Mouse (Mus musculus): ENCODE data around the gene Clec18a.
"Not testable (repeated sequence)": the region's sequence is repeated elsewhere in the genome, so short reads cannot be mapped to it uniquely, and the experiment has no call there.

The Clec18a gene

GRCm38 (mm10) chr8:111056158-111056663 is 36.0 kb downstream of the Clec18a start, which contains the start of gene Exosc6:
Gene Exosc6 (plus strand): TSS chr8:111056339.
- DNase-seq (ENCODE audit: low read depth) = peak; percentile 95

DNA sequence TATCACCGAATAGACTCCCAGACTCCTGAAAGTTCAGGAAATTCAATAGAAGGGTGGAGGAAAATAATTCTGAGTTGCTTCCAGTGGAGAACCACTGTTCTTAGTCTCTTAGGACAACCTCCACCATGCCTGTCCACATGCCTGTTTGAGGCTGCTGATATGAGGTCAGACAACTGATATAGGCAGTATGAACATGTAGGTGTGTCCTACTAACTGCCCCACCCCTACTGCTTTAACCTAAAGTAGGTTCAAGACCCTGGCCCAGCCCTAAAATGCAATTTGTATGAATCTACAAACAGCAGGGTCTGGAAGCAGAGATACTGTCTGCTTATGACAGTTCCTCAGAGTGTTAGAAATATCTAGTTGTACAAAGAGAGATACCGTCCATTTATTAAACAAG is 36.6 kb downstream of the Clec18a start:
- DNase-seq (ENCODE audit: low read depth) = no peak

- no peak for DNase-seq (ENCODE audit: low read depth)
Measured at GRCm38 (mm10) chr8:111055031-111055634, 37.1 kb downstream of the Clec18a start.

DNA sequence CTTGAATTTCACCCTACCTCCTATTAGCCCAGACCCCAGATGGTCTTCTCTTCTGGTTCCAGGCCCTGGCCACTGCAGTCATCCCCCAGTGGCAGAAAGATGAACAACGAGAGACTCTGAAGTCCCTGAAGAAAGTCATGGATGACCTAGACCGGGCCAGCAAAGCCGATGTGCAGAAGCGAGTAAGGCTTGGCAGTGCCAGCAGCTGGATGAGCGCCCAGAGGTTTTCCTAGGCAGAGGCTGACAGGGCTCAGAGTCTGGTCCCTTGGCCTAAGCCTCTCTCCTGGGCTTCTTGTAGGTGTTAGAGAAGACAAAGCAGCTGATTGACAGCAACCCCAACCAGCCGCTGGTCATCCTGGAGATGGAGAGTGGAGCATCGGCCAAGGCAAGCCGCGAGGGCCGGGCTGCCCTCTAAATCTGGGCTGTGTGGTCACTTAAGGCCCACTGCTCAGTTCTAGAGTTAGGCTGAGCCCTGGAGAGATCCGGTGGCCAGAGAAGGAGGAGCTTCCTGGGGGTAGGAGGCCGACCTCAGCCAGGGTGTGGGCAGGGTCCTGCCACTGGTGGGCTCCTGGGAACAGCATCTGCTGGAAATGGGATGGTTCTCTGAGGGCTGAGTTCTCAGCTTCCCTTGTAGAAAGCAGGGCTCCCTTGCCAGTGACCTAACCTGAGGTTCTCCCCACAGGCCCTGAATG is 38.3 kb downstream of the Clec18a start:
- DNase-seq (ENCODE audit: low read depth) = no peak

GRCm38 (mm10) chr8:111049106-111049505 is 43.1 kb downstream of the Clec18a start:
- no peak for DNase-seq (ENCODE audit: low read depth)

DNA sequence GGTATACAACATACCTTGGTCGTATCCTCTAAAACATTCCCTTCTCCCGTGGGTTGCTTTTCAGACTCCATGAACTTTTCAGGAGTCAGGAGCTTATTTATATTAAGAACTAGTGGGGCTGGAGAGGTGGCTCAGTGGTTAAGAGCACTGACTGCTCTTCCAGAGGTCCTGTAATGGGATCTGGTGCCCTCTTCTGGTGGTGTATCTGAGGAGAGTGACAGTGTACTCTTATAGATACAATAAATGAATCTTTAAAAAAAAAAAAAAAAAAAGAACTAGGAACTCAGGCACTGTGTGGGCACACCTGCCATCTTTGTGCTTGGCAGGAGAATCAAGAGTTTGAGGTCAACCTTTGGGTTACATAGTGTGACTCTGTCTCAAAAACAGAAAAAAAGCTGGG is 43.5 kb downstream of the Clec18a start:
- peak; percentile 54 for DNase-seq (ENCODE audit: low read depth)

GRCm38 (mm10) chr8:111044003-111044734 is 48.1 kb downstream of the Clec18a start:
- DNase-seq (ENCODE audit: low read depth) = peak; percentile 45

DNA sequence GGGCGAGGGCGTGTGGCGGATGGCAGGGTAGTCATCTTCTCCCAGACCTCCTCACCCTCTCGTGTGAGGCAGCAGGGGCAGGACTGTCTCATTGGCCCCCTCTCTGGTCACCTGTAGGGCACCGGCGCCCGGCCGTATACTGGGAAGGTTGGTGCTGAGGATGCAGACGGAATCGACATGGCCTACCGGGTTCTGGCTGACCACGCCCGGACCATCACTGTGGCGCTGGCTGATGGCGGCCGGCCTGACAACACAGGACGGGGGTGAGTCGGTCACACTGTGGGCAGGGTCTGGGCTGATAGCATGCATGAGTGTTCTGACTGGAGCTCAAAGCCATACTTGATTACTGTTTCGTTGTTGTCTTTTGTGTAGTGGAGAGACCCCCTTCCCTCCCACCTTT is 49.7 kb downstream of the Clec18a start:
- no peak for DNase-seq (ENCODE audit: low read depth)

GRCm38 (mm10) chr8:111036591-111036990 is 55.6 kb downstream of the Clec18a start:
- DNase-seq (ENCODE audit: low read depth) = no peak

- no peak for DNase-seq (ENCODE audit: low read depth)
Measured at GRCm38 (mm10) chr8:111034276-111034675, 58.0 kb downstream of the Clec18a start.

DNA sequence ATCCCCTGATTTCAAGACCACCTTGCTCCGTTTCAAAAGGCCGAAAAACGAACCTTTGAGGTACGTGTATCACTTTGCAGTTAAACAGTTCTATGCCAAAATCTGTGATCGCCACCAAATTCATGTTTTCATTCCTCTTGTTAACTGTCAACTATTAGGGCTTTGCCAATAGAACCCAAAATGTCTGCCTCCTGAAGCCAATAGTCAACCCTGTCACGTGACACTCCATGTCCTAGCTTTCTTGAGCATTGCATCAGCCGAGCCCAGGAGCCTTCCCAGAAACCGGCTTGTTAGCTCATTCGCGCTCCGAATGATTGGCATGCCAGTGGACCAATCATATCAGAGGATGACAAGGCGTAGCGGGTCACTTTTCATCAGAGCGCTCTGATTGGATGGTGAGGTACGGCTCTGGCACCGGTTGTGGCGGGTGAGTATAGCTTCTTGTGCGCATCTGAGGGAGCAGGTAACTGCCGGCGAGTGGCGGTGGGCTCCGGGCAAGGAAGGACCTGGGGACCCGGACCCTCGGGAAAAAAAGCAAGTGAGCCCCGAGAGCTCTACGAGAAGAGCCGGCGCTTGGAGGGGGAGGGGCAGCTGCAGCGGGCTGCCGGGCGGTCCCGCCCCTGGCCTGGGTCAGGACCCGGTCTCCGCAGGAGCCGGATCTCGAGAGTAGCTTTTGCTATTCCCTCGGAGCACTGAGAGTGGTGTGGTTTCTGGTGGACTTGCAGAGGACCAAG is 58.6 kb downstream of the Clec18a start:
- peak; percentile 99 for DNase-seq (ENCODE audit: low read depth)

- no peak for DNase-seq (ENCODE audit: low read depth)
Measured at GRCm38 (mm10) chr8:111032916-111033315, 59.3 kb downstream of the Clec18a start, which contains the start of gene Aars. Gene Aars (plus strand): TSS chr8:111033144.

DNA sequence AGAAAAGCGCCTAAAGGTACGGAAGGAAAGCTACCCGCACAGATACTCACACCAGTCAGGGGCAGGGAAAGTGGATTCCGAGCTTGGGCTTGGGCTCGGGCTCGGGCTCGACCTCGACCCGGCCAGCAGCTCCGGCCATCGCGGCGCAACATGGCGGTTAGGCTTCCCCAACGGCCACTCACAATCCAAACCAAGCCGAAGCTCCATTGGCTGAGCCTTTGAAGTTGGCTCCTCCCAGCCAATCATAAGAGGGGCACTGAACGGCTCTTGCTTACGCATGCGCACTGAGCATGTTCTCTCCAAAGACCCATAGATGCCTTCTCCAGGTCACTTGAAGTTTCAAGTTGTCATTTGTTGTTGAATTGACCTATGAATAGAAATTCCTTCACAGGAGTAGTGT is 60.7 kb downstream of the Clec18a start, which contains the start of gene Ddx19b:
Ddx19b (minus strand) TSS at position 180 of the 400 bp plus-strand sequence.
- DNase-seq (ENCODE audit: low read depth) = no peak

- DNase-seq (ENCODE audit: low read depth) = peak; percentile 68
Measured at GRCm38 (mm10) chr8:111030045-111030444, 62.2 kb downstream of the Clec18a start.

GRCm38 (mm10) chr8:111029589-111029988 is 62.6 kb downstream of the Clec18a start:
- DNase-seq (ENCODE audit: low read depth) = peak; percentile 56

DNA sequence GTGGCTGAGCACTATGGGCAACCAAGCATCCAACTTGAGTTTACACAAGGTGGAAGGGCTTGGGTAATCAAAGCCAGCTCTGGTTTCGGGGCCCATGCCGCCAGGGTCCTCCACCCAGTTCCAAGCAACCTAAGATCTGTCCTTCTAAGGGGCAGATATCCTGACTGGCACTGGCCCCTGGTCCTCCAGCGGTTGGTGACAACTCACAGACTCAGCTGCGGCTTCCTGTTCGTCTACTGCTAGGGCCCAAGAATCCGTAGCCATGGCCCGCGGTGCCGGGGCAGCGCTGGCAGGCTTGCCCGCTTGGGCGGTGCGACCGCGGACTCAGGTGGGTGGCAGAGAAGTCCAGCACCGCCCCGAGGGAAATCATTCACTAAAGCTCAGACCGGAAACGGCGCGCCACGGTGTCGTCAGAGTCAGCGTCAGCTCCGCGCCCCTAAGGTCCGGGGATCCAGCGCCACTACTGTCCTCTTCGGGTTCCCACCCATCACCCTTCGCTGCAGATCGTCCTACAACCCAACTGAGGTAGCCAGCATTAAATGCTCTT is 64.8 kb downstream of the Clec18a start:
- peak; percentile 82 for DNase-seq (ENCODE audit: low read depth)

GRCm38 (mm10) chr8:111026609-111027008 is 65.6 kb downstream of the Clec18a start:
- not testable (repeated sequence) for DNase-seq (ENCODE audit: low read depth)

- not testable (repeated sequence) for DNase-seq (ENCODE audit: low read depth)
Measured at GRCm38 (mm10) chr8:111010230-111010991, 81.8 kb downstream of the Clec18a start.

All from naive thymus-derived CD4-positive, alpha-beta T cell, adult 2 months (primary cell).